Mouse (Mus musculus) MEL (cell line): Measurements from ENCODE around the gene Ndufb7. TPM values are rescaled to one million over a fixed set of nuclear protein-coding genes. Genes with fewer than 3 reads are reported as not detected.

Source experiments
- DNase-seq: peaks from one replicate; pipeline ENCODE4 v3.0.0; 2011; ENCODE audit warnings: low read depth, low spot score
- H3K27ac ChIP-seq: 2 replicates; pipeline ENCODE4 v1.5.1; 2012; ENCODE audit warnings: low read depth, mild to moderate bottlenecking, control low read depth, low read length, moderate library complexity; ENCODE audit not compliant: control insufficient read depth
- H3K27me3 ChIP-seq, 2 experiments: fragments of 150-350 bp in 1 of 2; sonication (generic) in 1 of 2; 2 replicates each; pipeline ENCODE4 v1.6.1; 2012; ENCODE audit warnings: low read length in 2 of 2, mild to moderate bottlenecking in 2 of 2, improper control_type of control experiment in 1 of 2, moderate library complexity in 1 of 2; ENCODE audit not compliant: insufficient read depth in 2 of 2, control insufficient read depth in 1 of 2
- H3K36me3 ChIP-seq, 2 experiments: 2 replicates each; pipeline ENCODE4 v1.6.1; 2012 to 2014; ENCODE audit warnings: low read length in 2 of 2, improper control_type of control experiment in 1 of 2, inconsistent platforms in 1 of 2, mild to moderate bottlenecking in 1 of 2; ENCODE audit not compliant: insufficient read depth in 2 of 2, control insufficient read depth in 1 of 2
- H3K4me1 ChIP-seq, 2 experiments: fragments of 150-350 bp in 1 of 2; sonication (generic) in 1 of 2; 2 replicates each; pipeline ENCODE4 v1.6.1; 2012; ENCODE audit warnings: low read length in 2 of 2, improper control_type of control experiment in 1 of 2, mild to moderate bottlenecking in 1 of 2; ENCODE audit not compliant: insufficient read depth in 2 of 2, control insufficient read depth in 1 of 2
- H3K4me3 ChIP-seq, 2 experiments: fragments of 150-350 bp in 1 of 2; sonication (generic) in 1 of 2; 2 replicates each; pipeline ENCODE4 v1.5.1; 2012; ENCODE audit warnings: low read depth in 2 of 2, low read length in 2 of 2, mild to moderate bottlenecking in 2 of 2, moderate library complexity in 2 of 2, control low read depth in 1 of 2, improper control_type of control experiment in 1 of 2; ENCODE audit not compliant: control insufficient read depth in 1 of 2, insufficient read depth in 1 of 2
- H3K79me2 ChIP-seq: 2 replicates; pipeline ENCODE4 v1.6.1; 2012; ENCODE audit warnings: mild to moderate bottlenecking, low read length, moderate library complexity; ENCODE audit not compliant: control insufficient read depth, poor library complexity, insufficient read depth
- H3K9ac ChIP-seq: 2 replicates; pipeline ENCODE4 v1.6.1; 2012; ENCODE audit warnings: low read depth, mild to moderate bottlenecking, control low read depth, low read length, moderate library complexity; ENCODE audit not compliant: control insufficient read depth, poor library complexity, severe bottlenecking
- H3K9me3 ChIP-seq: fragments of 150-350 bp; sonication (generic); replicated peaks from 2 replicates; pipeline ENCODE4 v1.6.1; 2012; ENCODE audit warnings: mild to moderate bottlenecking, low read length, improper control_type of control experiment, moderate library complexity; ENCODE audit not compliant: insufficient read depth
- CHD2 ChIP-seq: IDR thresholded peaks from 2 replicates; pipeline ENCODE4 v1.6.1; 2011; ENCODE audit warnings: low read length, improper control_type of control experiment
- CTCF ChIP-seq, 3 experiments: IDR thresholded peaks in 2 of 3; conservative IDR thresholded peaks in 1 of 3; 2 replicates each; pipeline ENCODE4 v1.5.1; 2011 to 2012; ENCODE audit warnings: low read length in 3 of 3, low read depth in 2 of 3, mild to moderate bottlenecking in 2 of 3, improper control_type of control experiment in 1 of 3, inconsistent platforms in 1 of 3, mixed read lengths in 1 of 3, moderate library complexity in 1 of 3; ENCODE audit not compliant: control insufficient read depth in 1 of 3, insufficient read depth in 1 of 3, poor library complexity in 1 of 3, severe bottlenecking in 1 of 3
- E2F4 ChIP-seq: IDR thresholded peaks from 2 replicates; pipeline ENCODE4 v1.6.1; 2011; ENCODE audit warnings: low read depth, low read length, improper control_type of control experiment, borderline replicate concordance
- ELF1 ChIP-seq: IDR thresholded peaks from 2 replicates; pipeline ENCODE4 v1.6.1; 2014; ENCODE audit warnings: low read depth, mild to moderate bottlenecking, inconsistent platforms, low read length, improper control_type of control experiment, moderate library complexity
- EP300 ChIP-seq, 2 experiments: IDR thresholded peaks; 2 replicates each; pipeline ENCODE4 v1.6.1; 2011; ENCODE audit warnings: improper control_type of control experiment in 2 of 2, low read length in 2 of 2, low read depth in 1 of 2, mild to moderate bottlenecking in 1 of 2
- ETS1 ChIP-seq: IDR thresholded peaks from 2 replicates; pipeline ENCODE4 v1.6.1; 2012; ENCODE audit warnings: low read depth, mild to moderate bottlenecking, inconsistent platforms, low read length, improper control_type of control experiment, moderate library complexity
- HCFC1 ChIP-seq: IDR thresholded peaks from 2 replicates; pipeline ENCODE4 v1.6.1; 2012; ENCODE audit warnings: low read depth, mild to moderate bottlenecking, inconsistent platforms, low read length, improper control_type of control experiment, moderate library complexity
- MAFK ChIP-seq: IDR thresholded peaks from 2 replicates; pipeline ENCODE4 v1.6.1; 2011; ENCODE audit warnings: low read depth, mild to moderate bottlenecking, low read length, improper control_type of control experiment, borderline replicate concordance
- MAX ChIP-seq: IDR thresholded peaks from 2 replicates; pipeline ENCODE4 v1.6.1; 2011; ENCODE audit warnings: low read length, improper control_type of control experiment
- MAZ ChIP-seq: IDR thresholded peaks from 2 replicates; pipeline ENCODE4 v1.6.1; 2012; ENCODE audit warnings: low read depth, mild to moderate bottlenecking, inconsistent platforms, low read length, improper control_type of control experiment
- NRF1 ChIP-seq: IDR thresholded peaks from 2 replicates; pipeline ENCODE4 v1.6.1; 2014; ENCODE audit warnings: low read depth, mild to moderate bottlenecking, inconsistent platforms, low read length, improper control_type of control experiment, moderate library complexity; ENCODE audit not compliant: poor library complexity, insufficient read depth, severe bottlenecking
- RAD21 ChIP-seq: IDR thresholded peaks from 2 replicates; pipeline ENCODE4 v1.6.1; 2011; ENCODE audit warnings: mild to moderate bottlenecking, low read depth, low read length, improper control_type of control experiment
- TBP ChIP-seq: IDR thresholded peaks from 2 replicates; pipeline ENCODE4 v1.8.0; 2011; ENCODE audit warnings: low read depth, low read length, improper control_type of control experiment
- USF1 ChIP-seq: IDR thresholded peaks from 2 replicates; pipeline ENCODE4 v1.6.1; 2014; ENCODE audit warnings: low read depth, mild to moderate bottlenecking, inconsistent platforms, low read length, improper control_type of control experiment, moderate library complexity
- USF2 ChIP-seq, 2 experiments: IDR thresholded peaks; 2 replicates each; pipeline ENCODE4 v1.6.1; 2011 to 2012; ENCODE audit warnings: improper control_type of control experiment in 2 of 2, low read length in 2 of 2, borderline replicate concordance in 1 of 2, inconsistent platforms in 1 of 2, low read depth in 1 of 2, mild to moderate bottlenecking in 1 of 2; ENCODE audit not compliant: insufficient read depth in 1 of 2
- ZC3H11A ChIP-seq: IDR thresholded peaks from 2 replicates; pipeline ENCODE4 v1.6.1; 2012; ENCODE audit warnings: low read depth, mild to moderate bottlenecking, inconsistent platforms, low read length, improper control_type of control experiment
- ZKSCAN1 ChIP-seq: IDR thresholded peaks from 2 replicates; pipeline ENCODE4 v1.6.1; 2012; ENCODE audit warnings: low read depth, mild to moderate bottlenecking, inconsistent platforms, low read length, improper control_type of control experiment, moderate library complexity
- ZMIZ1 ChIP-seq: IDR thresholded peaks from 2 replicates; pipeline ENCODE4 v1.6.1; 2012; ENCODE audit warnings: low read depth, mild to moderate bottlenecking, inconsistent platforms, low read length, improper control_type of control experiment, moderate library complexity
- polyA plus RNA-seq, 2 experiments: library from polyadenylated mRNA; stranded (reverse) in 1 of 2; unstranded in 1 of 2; fragments of >175 nt in 1 of 2; fragments of >200 nt in 1 of 2; gene quantifications; 2 replicates each; pipeline versions ENCODE4 v1.2.1 to v1.2.4; 2012; ENCODE audit warnings: low replicate concordance in 2 of 2, low read depth in 1 of 2; ENCODE audit not compliant: insufficient read length in 2 of 2, insufficient read depth in 1 of 2, missing spikeins in 1 of 2
- total RNA-seq: library from RNA; depleted of rRNA; stranded (reverse); fragments of 300-350 nt; gene quantifications from 2 replicates; pipeline ENCODE4 v1.2.3, GENCODE M21; 2012

Gene Ndufb7
- total and polyA plus RNA-seq, 3 experiments = 194 to 311 TPM; not detected in 1

GRCm38 (mm10) chr8:83583236-83583635 lies 16.8 kb downstream of the Ndufb7 start:
- no peaks in the 10 kb centered on the region for H3K36me3 ChIP-seq

GRCm38 (mm10) chr8:83584771-83585170 lies 18.3 kb downstream of the Ndufb7 start:
- no peaks in the 10 kb centered on the region for H3K9me3 ChIP-seq
- H3K27ac ChIP-seq = no peak overlapping the region
- TF ChIP-seq ELF1 (no peak), HCFC1 (no peak), ZMIZ1 (no peak), CHD2 (no peak), MAFK (no peak), ETS1 (no peak), NRF1 (no peak)
- no peaks in the 10 kb centered on the region for H3K4me1 ChIP-seq
- no peaks in the 10 kb centered on the region for H3K27me3 ChIP-seq
- H3K9ac ChIP-seq = no peak overlapping the region
- H3K79me2 ChIP-seq = peaks cover 9% of the 10 kb centered on the region; the same call in 1 of the 2 replicates
- no peak for DNase-seq
- no peaks in the 10 kb centered on the region for H3K36me3 ChIP-seq
- H3K4me3 ChIP-seq = no peak overlapping the region

More at GRCm38 (mm10) chr8:83583236-83583635, 16.8 kb downstream of the Ndufb7 start:
- Histone ChIP-seq H3K27ac (no peak overlapping the region), H3K27me3 (no peaks in the 10 kb centered on the region), H3K9me3 (no peaks in the 10 kb centered on the region), H3K79me2 (peaks cover 9% of the 10 kb centered on the region; the same call in 1 of the 2 replicates), H3K4me1 (no peaks in the 10 kb centered on the region), H3K9ac (no peak overlapping the region), H3K4me3 (no peak overlapping the region)
- DNase-seq = no peak
- TF ChIP-seq USF1 = no peak
- no peak for TF ChIP-seq E2F4
- TF ChIP-seq MAFK = no peak
- TF ChIP-seq USF2 (IDR thresholded peaks at IDR 0.05; ENCODE audit: borderline replicate concordance in 1 of 2, insufficient read depth in 1 of 2, low read depth in 1 of 2, low read length in 2 of 2) = no peak
- TF ChIP-seq CTCF (IDR thresholded peaks at IDR 0.05 in 2 of 3, conservative IDR thresholded peaks at IDR 0.05 in 1 of 3; ENCODE audit: control insufficient read depth in 1 of 3, insufficient read depth in 1 of 3, low read depth in 2 of 3, low read length in 3 of 3, poor library complexity in 1 of 3, severe bottlenecking in 1 of 3) = no peak
- no peak for TF ChIP-seq EP300 (IDR thresholded peaks at IDR 0.05; ENCODE audit: low read depth in 1 of 2, low read length in 2 of 2)
- TF ChIP-seq MAX = no peak

GRCm38 (mm10) chr8:83585333-83585732 lies 18.9 kb downstream of the Ndufb7 start:
- H3K36me3 ChIP-seq = no peaks in the 10 kb centered on the region
- no peak for DNase-seq
- no peak for TF ChIP-seq HCFC1
- no peak for TF ChIP-seq MAFK
- TF ChIP-seq ELF1 = no peak
- no peak for TF ChIP-seq MAZ
- no peak for TF ChIP-seq TBP
- TF ChIP-seq RAD21 = no peak
- no peak for TF ChIP-seq ZKSCAN1
- TF ChIP-seq ZC3H11A = no peak
- no peak for TF ChIP-seq CTCF (IDR thresholded peaks at IDR 0.05 in 2 of 3, conservative IDR thresholded peaks at IDR 0.05 in 1 of 3; ENCODE audit: control insufficient read depth in 1 of 3, insufficient read depth in 1 of 3, low read depth in 2 of 3, low read length in 3 of 3, poor library complexity in 1 of 3, severe bottlenecking in 1 of 3)
- TF ChIP-seq, all 39 proteins: peak for 0
- Histone ChIP-seq H3K9me3 (no peaks in the 10 kb centered on the region), H3K4me1 (no peaks in the 10 kb centered on the region), H3K27ac (no peak overlapping the region), H3K9ac (no peak overlapping the region), H3K79me2 (peaks cover 9% of the 10 kb centered on the region; the same call in 1 of the 2 replicates), H3K4me3 (no peak overlapping the region), H3K27me3 (no peaks in the 10 kb centered on the region)
